Mouse (Mus musculus) limb, embryonic 15.5 days (tissue): ENCODE results near the gene Babam2. TPM values are rescaled to one million over a fixed set of nuclear protein-coding genes. Genes with fewer than 3 reads are reported as not detected.
A peak's percentile ranks its signal among the peaks of the same experiment; 100 is the strongest.

Experiments used
- ATAC-seq: fragments of 200-750 bp; cut with Nextera tagmentation; 2 replicates; pipeline ENCODE4 v1.8.0; 2017; ENCODE audit warnings: low read depth, moderate TSS enrichment; ENCODE audit not compliant: insufficient number of reproducible peaks, low FRiP score, low TSS enrichment
- H3K27ac ChIP-seq: fragments of 300-500 bp; sonication (generic); 2 replicates; pipeline ENCODE4 v1.5.1; 2015; ENCODE audit warnings: moderate library complexity, mild to moderate bottlenecking, inconsistent platforms
- H3K27me3 ChIP-seq: fragments of 300-500 bp; sonication (generic); 2 replicates; pipeline ENCODE4 v1.6.1; 2015; ENCODE audit warnings: inconsistent platforms
- H3K36me3 ChIP-seq: fragments of 300-500 bp; sonication (generic); 2 replicates; pipeline ENCODE4 v1.6.1; 2015; ENCODE audit warnings: inconsistent platforms
- H3K4me1 ChIP-seq: fragments of 300-500 bp; sonication (generic); 2 replicates; pipeline ENCODE4 v1.6.1; 2015; ENCODE audit warnings: inconsistent platforms
- H3K4me2 ChIP-seq: fragments of 300-500 bp; sonication (generic); 2 replicates; pipeline ENCODE4 v1.6.1; 2015; ENCODE audit warnings: mild to moderate bottlenecking, inconsistent platforms
- H3K4me3 ChIP-seq: fragments of 300-500 bp; sonication (generic); 2 replicates; pipeline ENCODE4 v1.5.1; 2015; ENCODE audit warnings: mild to moderate bottlenecking, inconsistent platforms
- H3K9ac ChIP-seq: fragments of 300-500 bp; sonication (generic); 2 replicates; pipeline ENCODE4 v1.6.1; 2015; ENCODE audit warnings: inconsistent platforms
- H3K9me3 ChIP-seq: fragments of 300-500 bp; sonication (generic); 2 replicates; pipeline ENCODE4 v1.6.1; 2016; ENCODE audit warnings: inconsistent platforms
- WGBS: fragments of 180-500 bp; shearing (Covaris S2); methylation state at CpG from one replicate; pipeline ENCODE4 v1.1.7; 2015; 5-methylcytosine and 5-hydroxymethylcytosine counted together
- polyA plus RNA-seq: library from polyadenylated mRNA; unstranded; fragments of >200 nt; fragmentation: Nextera tagmentation; extraction: Ambion mirVana; gene quantifications from 2 replicates; pipeline ENCODE4 v1.2.1, GENCODE M21; 2015

Gene Babam2
- polyA plus RNA-seq, 1 experiment from 2014 or later = 50.5 TPM

GRCm38 (mm10) chr5:31929007-31929406 is 231.5 kb downstream of the Babam2 start:
- no peak overlapping the region for H3K9ac ChIP-seq
- H3K9me3 ChIP-seq = no peaks in the 10 kb centered on the region
- H3K4me3 ChIP-seq = no peak overlapping the region
- peaks cover 17% of the 10 kb centered on the region for H3K4me1 ChIP-seq
- no peak overlapping the region for H3K27ac ChIP-seq
- H3K36me3 ChIP-seq = no peaks in the 10 kb centered on the region
- H3K27me3 ChIP-seq = no peaks in the 10 kb centered on the region
- WGBS = 81% methylated on average over 7 of the region's 7 CpGs
- H3K4me2 ChIP-seq = no peak overlapping the region
- ATAC-seq = no peak

GRCm38 (mm10) chr5:31931127-31931625 is 233.7 kb downstream of the Babam2 start:
- WGBS = 35% methylated on average over 8 of the region's 8 CpGs
- Histone ChIP-seq H3K9me3 (no peaks in the 10 kb centered on the region), H3K4me2 (no peak overlapping the region), H3K4me3 (no peak overlapping the region), H3K27ac (peak overlapping the region; percentile 63), H3K36me3 (no peaks in the 10 kb centered on the region), H3K4me1 (peaks cover 17% of the 10 kb centered on the region), H3K9ac (no peak overlapping the region), H3K27me3 (no peaks in the 10 kb centered on the region)
- no peak for ATAC-seq

GRCm38 (mm10) chr5:31931637-31932036 is 234.2 kb downstream of the Babam2 start:
- Histone ChIP-seq H3K9me3 (no peaks in the 10 kb centered on the region), H3K27me3 (no peaks in the 10 kb centered on the region), H3K27ac (peak overlapping the region; percentile 63), H3K4me1 (peaks cover 17% of the 10 kb centered on the region), H3K9ac (no peak overlapping the region), H3K4me2 (no peak overlapping the region), H3K36me3 (no peaks in the 10 kb centered on the region), H3K4me3 (no peak overlapping the region)
- no peak for ATAC-seq
- WGBS = 58% methylated on average over 1 of the region's 1 CpGs

- H3K36me3 ChIP-seq = no peaks in the 10 kb centered on the region
- no peak overlapping the region for H3K4me3 ChIP-seq
- H3K4me2 ChIP-seq = no peak overlapping the region
- H3K9ac ChIP-seq = no peak overlapping the region
- no peak for ATAC-seq
- WGBS = 82% methylated on average over 6 of the region's 6 CpGs
- no peaks in the 10 kb centered on the region for H3K27me3 ChIP-seq
- no peaks in the 10 kb centered on the region for H3K9me3 ChIP-seq
- H3K4me1 ChIP-seq = peaks cover 17% of the 10 kb centered on the region
- H3K27ac ChIP-seq = no peak overlapping the region
Measured at GRCm38 (mm10) chr5:31933296-31933695, 235.8 kb downstream of the Babam2 start.

- Histone ChIP-seq H3K4me3 (no peak overlapping the region), H3K27ac (peak overlapping the region; percentile 65; the same call in 1 of the 2 replicates)
Measured at GRCm38 (mm10) chr5:31934397-31934796, 236.9 kb downstream of the Babam2 start.

GRCm38 (mm10) chr5:31935936-31936335 is 238.5 kb downstream of the Babam2 start:
- Histone ChIP-seq H3K9me3 (no peaks in the 10 kb centered on the region), H3K27ac (no peak overlapping the region), H3K4me2 (no peak overlapping the region), H3K36me3 (no peaks in the 10 kb centered on the region), H3K27me3 (no peaks in the 10 kb centered on the region), H3K4me3 (no peak overlapping the region), H3K9ac (no peak overlapping the region), H3K4me1 (peaks cover 10% of the 10 kb centered on the region)
- WGBS = 83% methylated on average over 3 of the region's 3 CpGs
- ATAC-seq = no peak

More at GRCm38 (mm10) chr5:31934397-31934796, 236.9 kb downstream of the Babam2 start:
- 55% methylated on average over 3 of the region's 3 CpGs for WGBS
- peaks cover 17% of the 10 kb centered on the region for H3K4me1 ChIP-seq
- no peak for ATAC-seq
- H3K4me2 ChIP-seq = no peak overlapping the region
- no peaks in the 10 kb centered on the region for H3K27me3 ChIP-seq
- H3K9me3 ChIP-seq = no peaks in the 10 kb centered on the region
- no peak overlapping the region for H3K9ac ChIP-seq
- no peaks in the 10 kb centered on the region for H3K36me3 ChIP-seq

- no peak overlapping the region for H3K4me3 ChIP-seq
- no peaks in the 10 kb centered on the region for H3K36me3 ChIP-seq
- WGBS = 77% methylated on average over 3 of the region's 3 CpGs
- ATAC-seq = no peak
- H3K27ac ChIP-seq = no peak overlapping the region
- no peak overlapping the region for H3K4me2 ChIP-seq
- H3K9me3 ChIP-seq = no peaks in the 10 kb centered on the region
- no peaks in the 10 kb centered on the region for H3K27me3 ChIP-seq
- H3K9ac ChIP-seq = no peak overlapping the region
- H3K4me1 ChIP-seq = peaks cover 4% of the 10 kb centered on the region
Measured at GRCm38 (mm10) chr5:31936523-31936922, 239.0 kb downstream of the Babam2 start.

GRCm38 (mm10) chr5:31940876-31941275 is 243.4 kb downstream of the Babam2 start:
- no peaks in the 10 kb centered on the region for H3K4me1 ChIP-seq
- ATAC-seq = no peak
- H3K4me3 ChIP-seq = no peak overlapping the region
- no peaks in the 10 kb centered on the region for H3K27me3 ChIP-seq
- H3K9me3 ChIP-seq = no peaks in the 10 kb centered on the region
- no peak overlapping the region for H3K4me2 ChIP-seq
- no peaks in the 10 kb centered on the region for H3K36me3 ChIP-seq
- 87% methylated on average over 8 of the region's 8 CpGs for WGBS
- H3K9ac ChIP-seq = no peak overlapping the region
- H3K27ac ChIP-seq = no peak overlapping the region

- Histone ChIP-seq H3K4me3 (no peak overlapping the region), H3K27ac (peak overlapping the region; percentile 28), H3K36me3 (no peaks in the 10 kb centered on the region), H3K27me3 (no peaks in the 10 kb centered on the region), H3K4me1 (peaks cover 4% of the 10 kb centered on the region; the same call in 1 of the 2 replicates), H3K9ac (no peak overlapping the region), H3K9me3 (no peaks in the 10 kb centered on the region), H3K4me2 (no peak overlapping the region)
- no peak for ATAC-seq
- 23% methylated on average over 4 of the region's 4 CpGs for whole genome bisulfite sequencing
Measured at GRCm38 (mm10) chr5:31947185-31947584, 249.7 kb downstream of the Babam2 start.

GRCm38 (mm10) chr5:31949389-31949788 is 251.9 kb downstream of the Babam2 start:
- peaks cover 4% of the 10 kb centered on the region; the same call in 1 of the 2 replicates for H3K4me1 ChIP-seq
- no peak for ATAC-seq
- H3K4me2 ChIP-seq = no peak overlapping the region
- no peaks in the 10 kb centered on the region for H3K36me3 ChIP-seq
- no peaks in the 10 kb centered on the region for H3K9me3 ChIP-seq
- no peak overlapping the region for H3K4me3 ChIP-seq
- no peaks in the 10 kb centered on the region for H3K27me3 ChIP-seq
- WGBS = 58% methylated on average over 8 of the region's 8 CpGs
- no peak overlapping the region for H3K27ac ChIP-seq
- H3K9ac ChIP-seq = no peak overlapping the region

GRCm38 (mm10) chr5:31950532-31950931 is 253.0 kb downstream of the Babam2 start:
- Histone ChIP-seq H3K9ac (no peak overlapping the region), H3K27me3 (no peaks in the 10 kb centered on the region), H3K36me3 (no peaks in the 10 kb centered on the region), H3K4me2 (no peak overlapping the region), H3K4me3 (no peak overlapping the region), H3K9me3 (no peaks in the 10 kb centered on the region), H3K27ac (no peak overlapping the region), H3K4me1 (peaks cover 4% of the 10 kb centered on the region; the same call in 1 of the 2 replicates)
- no peak for ATAC-seq
- WGBS = 87% methylated on average over 4 of the region's 4 CpGs

GRCm38 (mm10) chr5:31955184-31955583 is 257.7 kb downstream of the Babam2 start:
- no peaks in the 10 kb centered on the region for H3K27me3 ChIP-seq
- no peak overlapping the region for H3K4me3 ChIP-seq
- H3K36me3 ChIP-seq = no peaks in the 10 kb centered on the region
- H3K9me3 ChIP-seq = no peaks in the 10 kb centered on the region
- H3K9ac ChIP-seq = no peak overlapping the region
- ATAC-seq = no peak
- H3K27ac ChIP-seq = no peak overlapping the region
- H3K4me1 ChIP-seq = no peaks in the 10 kb centered on the region
- H3K4me2 ChIP-seq = no peak overlapping the region
- 78% methylated on average over 3 of the region's 3 CpGs for WGBS

- ATAC-seq = no peak
- H3K27ac ChIP-seq = no peak overlapping the region
- WGBS = 90% methylated on average over 3 of the region's 3 CpGs
- H3K4me3 ChIP-seq = no peak overlapping the region
- H3K9me3 ChIP-seq = no peaks in the 10 kb centered on the region
- no peaks in the 10 kb centered on the region for H3K27me3 ChIP-seq
- H3K9ac ChIP-seq = no peak overlapping the region
- no peaks in the 10 kb centered on the region for H3K36me3 ChIP-seq
- H3K4me1 ChIP-seq = no peaks in the 10 kb centered on the region
- H3K4me2 ChIP-seq = no peak overlapping the region
Measured at GRCm38 (mm10) chr5:31956336-31956735, 258.9 kb downstream of the Babam2 start.
